8 mouse cellular contexts compared by ENCODE assay signal in genomic region chr12:3307587-3307986, GRCm38 (mm10). TPM values are rescaled to one million over a fixed set of nuclear protein-coding genes. Genes with fewer than 3 reads are reported as not detected.
DNase-seq lines count a peak whose midpoint lies in the region; ATAC-seq and TF ChIP-seq lines count a peak whose summit lies in the region.

No protein-coding gene starts in this region.

- peak overlapping the region; percentile 88 for H3K9ac ChIP-seq in kidney, embryonic 15.5 days
- H3K9ac ChIP-seq in midbrain, postnatal 0 days (replicated peaks; ENCODE audit: low read length, poor library complexity, severe bottlenecking), result peak overlapping the region; percentile 60

- peak overlapping the region; percentile 73 for H3K4me2 ChIP-seq in kidney, embryonic 15.5 days
- peak overlapping the region; percentile 86 for H3K4me2 ChIP-seq in midbrain, postnatal 0 days (ENCODE audit: low read depth, low read length, poor library complexity, severe bottlenecking)

- no peaks in the 10 kb centered on the region for H3K27me3 ChIP-seq in kidney, embryonic 15.5 days
- H3K27me3 ChIP-seq in embryonic facial prominence, embryonic 10.5 days (replicated peaks; ENCODE audit: low read depth, poor library complexity, severe bottlenecking), result no peaks in the 10 kb centered on the region
- no peaks in the 10 kb centered on the region for H3K27me3 ChIP-seq in midbrain, postnatal 0 days (ENCODE audit: insufficient read depth, low read length)

- no peaks in the 10 kb centered on the region for H3K9me3 ChIP-seq in kidney, embryonic 15.5 days (replicated peaks)
- peaks cover 3% of the 10 kb centered on the region; the same call in 1 of the 2 replicates for H3K9me3 ChIP-seq in embryonic facial prominence, embryonic 10.5 days
- H3K9me3 ChIP-seq in midbrain, postnatal 0 days (ENCODE audit: low read length), result no peaks in the 10 kb centered on the region

- H3K4me1 ChIP-seq in kidney, embryonic 15.5 days, result peaks cover 18% of the 10 kb centered on the region
- H3K4me1 ChIP-seq in embryonic facial prominence, embryonic 10.5 days, result peaks cover 18% of the 10 kb centered on the region
- H3K4me1 ChIP-seq in midbrain, postnatal 0 days (ENCODE audit: insufficient read depth, low read length), result peaks cover 3% of the 10 kb centered on the region; the same call in 1 of the 2 replicates

- H3K36me3 ChIP-seq in kidney, embryonic 15.5 days, result no peaks in the 10 kb centered on the region
- H3K36me3 ChIP-seq in embryonic facial prominence, embryonic 10.5 days (replicated peaks), result peaks cover 24% of the 10 kb centered on the region
- no peaks in the 10 kb centered on the region for H3K36me3 ChIP-seq in midbrain, postnatal 0 days (ENCODE audit: insufficient read depth, low read length)

- ATAC-seq in kidney, embryonic 15.5 days (replicated peaks; ENCODE audit: low FRiP score), result no peak
- ATAC-seq in midbrain, postnatal 0 days (ENCODE audit: low FRiP score), result no peak

- 30% methylated on average over 6 of the region's 6 CpGs for WGBS in kidney, embryonic 15.5 days
- 59% methylated on average over 6 of the region's 6 CpGs for WGBS in embryonic facial prominence, embryonic 10.5 days
- 51% methylated on average over 6 of the region's 6 CpGs for WGBS in midbrain, postnatal 0 days

- H3K27ac ChIP-seq in kidney, embryonic 15.5 days, result no peak overlapping the region
- no peak overlapping the region for H3K27ac ChIP-seq in embryonic facial prominence, embryonic 10.5 days (replicated peaks)
- no peak overlapping the region for H3K27ac ChIP-seq in midbrain, postnatal 0 days (ENCODE audit: low read depth, low read length)

- TF ChIP-seq CTCF in midbrain, postnatal 0 days (IDR thresholded peaks at IDR 0.05), result no peak

- peak overlapping the region; percentile 87 for H3K4me3 ChIP-seq in kidney, embryonic 15.5 days (replicated peaks)
- peak overlapping the region; percentile 92 for H3K4me3 ChIP-seq in embryonic facial prominence, embryonic 10.5 days
- H3K4me3 ChIP-seq in midbrain, postnatal 0 days (ENCODE audit: low read depth, low read length), result peak overlapping the region; percentile 97

- no peak for DNase-seq in kidney, postnatal 25 days
- no peak for DNase-seq in embryonic facial prominence, embryonic 10.5 days (ENCODE audit: low spot score)
- DNase-seq in induced T-regulatory cell, adult 2 months (ENCODE audit: low read depth), result peak; percentile 30
- DNase-seq in midbrain, postnatal 0 days (ENCODE audit: low spot score), result no peak
- no peak for DNase-seq in urinary bladder, adult 18-20 months (ENCODE audit: low spot score in 2 of 2)
- no peak for DNase-seq in adrenal gland, adult 2 months
- DNase-seq in cerebellum, adult 18-20 months, result no peak

RNA-seq across cellular contexts. Expression of gene Rab10, which starts 2.2 kb away (rescaled TPM):
- polyA plus RNA-seq in kidney, embryonic 15.5 days (2015; fragmentation: Nextera tagmentation; extraction: Ambion mirVana), result 75.5 and 75.7 TPM in 2 replicates
- 73.8 and 76.4 TPM in 2 replicates for polyA plus RNA-seq in embryonic facial prominence, embryonic 10.5 days (2016; fragmentation: Nextera tagmentation; extraction: Ambion mirVana)
- 243 and 253 TPM in 2 replicates for total RNA-seq in midbrain, postnatal 0 days (2014; rRNA removed)
- polyA plus RNA-seq in midbrain, postnatal 0 days (2015; fragmentation: Nextera tagmentation; extraction: Ambion mirVana), result 142 and 151 TPM in 2 replicates
- 100 to 1,000 TPM; 195 to 206 TPM for total RNA-seq in adrenal gland, adult 2 months (2021)
- 60.6 and 65.6 TPM in 2 replicates for polyA plus RNA-seq in adrenal gland, adult 2 months (2012; rRNA removed)

RNA-seq across cellular contexts. Expression of gene Kif3c, which starts 57.3 kb away (rescaled TPM):
- polyA plus RNA-seq in kidney, embryonic 15.5 days (2015; fragmentation: Nextera tagmentation; extraction: Ambion mirVana), result 10.8 and 11.0 TPM in 2 replicates
- 18.4 and 20.5 TPM in 2 replicates for polyA plus RNA-seq in embryonic facial prominence, embryonic 10.5 days (2016; fragmentation: Nextera tagmentation; extraction: Ambion mirVana)
- total RNA-seq in midbrain, postnatal 0 days (2014; rRNA removed), result 172 and 176 TPM in 2 replicates
- 70.0 and 70.7 TPM in 2 replicates for polyA plus RNA-seq in midbrain, postnatal 0 days (2015; fragmentation: Nextera tagmentation; extraction: Ambion mirVana)
- 10 to 100 TPM; 17.5 to 26.9 TPM for total RNA-seq in adrenal gland, adult 2 months (2021)
- 11.3 and 21.2 TPM in 2 replicates for polyA plus RNA-seq in adrenal gland, adult 2 months (2012; rRNA removed)
